Mouse (Mus musculus): Measurements from ENCODE around the gene Bpifc. TPM values are rescaled to one million over a fixed set of nuclear protein-coding genes. Genes with fewer than 3 reads are reported as not detected.

Bpifc gene
- polyA plus RNA-seq, 1 experiment: not detected

GRCm38 (mm10) chr10:86026354-86026753, 14.7 kb upstream of the Bpifc start:
- H3K36me3 ChIP-seq (ENCODE audit: control insufficient read depth, insufficient read depth): no peaks in the 10 kb centered on the region
- H3K4me3 ChIP-seq: no peak overlapping the region
- H3K27me3 ChIP-seq (ENCODE audit: control insufficient read depth, insufficient read depth, insufficient read length): no peaks in the 10 kb centered on the region
- H3K4me2 ChIP-seq (ENCODE audit: low read depth): no peak overlapping the region
- no peak for TF ChIP-seq REST (IDR thresholded peaks at IDR 0.05; ENCODE audit: insufficient read depth, insufficient read length)
- no peak for TF ChIP-seq POLR2A (IDR thresholded peaks at IDR 0.05; ENCODE audit: insufficient read length, low read depth)
- H3K79me2 ChIP-seq (ENCODE audit: control insufficient read depth, insufficient read depth): peaks cover 6% of the 10 kb centered on the region
- no peak overlapping the region for H3ac ChIP-seq (ENCODE audit: control insufficient read depth, insufficient read length)

GRCm38 (mm10) chr10:86025906-86026305, 14.2 kb upstream of the Bpifc start:
- Histone ChIP-seq H3K27me3 (ENCODE audit: control insufficient read depth, insufficient read depth, insufficient read length) (no peaks in the 10 kb centered on the region), H3ac (ENCODE audit: control insufficient read depth, insufficient read length) (no peak overlapping the region), H3K79me2 (ENCODE audit: control insufficient read depth, insufficient read depth) (peaks cover 6% of the 10 kb centered on the region), H3K4me3 (no peak overlapping the region), H3K36me3 (ENCODE audit: control insufficient read depth, insufficient read depth) (no peaks in the 10 kb centered on the region), H3K4me2 (ENCODE audit: low read depth) (no peak overlapping the region)
- TF ChIP-seq MYOD1 (IDR thresholded peaks at IDR 0.05; ENCODE audit: control insufficient read depth in 1 of 3, insufficient read length in 2 of 3, low read depth in 2 of 3) (no peak), REST (IDR thresholded peaks at IDR 0.05; ENCODE audit: insufficient read depth, insufficient read length) (no peak), E2F4 (IDR thresholded peaks at IDR 0.05; ENCODE audit: insufficient read depth) (no peak), MYOG (IDR thresholded peaks at IDR 0.05; ENCODE audit: control insufficient read depth in 1 of 3, insufficient read depth in 1 of 3, insufficient read length in 2 of 3, low read depth in 2 of 3) (no peak), CEBPB (IDR thresholded peaks at IDR 0.05; ENCODE audit: insufficient read depth, poor library complexity, severe bottlenecking) (no peak), POLR2AphosphoS2 (IDR thresholded peaks at IDR 0.05; ENCODE audit: insufficient read length, low read depth) (no peak), MAX (IDR thresholded peaks at IDR 0.05; ENCODE audit: low read depth) (no peak), USF1 (IDR thresholded peaks at IDR 0.05; ENCODE audit: low read depth) (no peak), SRF (IDR thresholded peaks at IDR 0.05; ENCODE audit: control insufficient read depth, insufficient read length, low read depth) (no peak), TCF3 (IDR thresholded peaks at IDR 0.05; ENCODE audit: insufficient read length, low read depth) (no peak)

- Histone ChIP-seq H3K27me3 (ENCODE audit: control insufficient read depth, insufficient read depth, insufficient read length) (no peaks in the 10 kb centered on the region), H3K4me2 (ENCODE audit: low read depth) (no peak overlapping the region), H3K4me3 (peak overlapping the region; percentile 31), H3K36me3 (ENCODE audit: control insufficient read depth, insufficient read depth) (no peaks in the 10 kb centered on the region), H3K79me2 (ENCODE audit: control insufficient read depth, insufficient read depth) (peaks cover 6% of the 10 kb centered on the region), H3ac (ENCODE audit: control insufficient read depth, insufficient read length) (no peak overlapping the region)
- TF ChIP-seq E2F4 (IDR thresholded peaks at IDR 0.05; ENCODE audit: insufficient read depth) (no peak), REST (IDR thresholded peaks at IDR 0.05; ENCODE audit: insufficient read depth, insufficient read length) (no peak), TCF12 (IDR thresholded peaks at IDR 0.05; ENCODE audit: insufficient read depth, poor library complexity, severe bottlenecking) (no peak), CEBPB (IDR thresholded peaks at IDR 0.05; ENCODE audit: insufficient read depth, poor library complexity, severe bottlenecking) (no peak), MYOD1 (IDR thresholded peaks at IDR 0.05; ENCODE audit: control insufficient read depth in 1 of 3, insufficient read length in 2 of 3, low read depth in 2 of 3) (no peak), USF1 (IDR thresholded peaks at IDR 0.05; ENCODE audit: low read depth) (no peak), TCF3 (IDR thresholded peaks at IDR 0.05; ENCODE audit: insufficient read length, low read depth) (no peak), MAX (IDR thresholded peaks at IDR 0.05; ENCODE audit: low read depth) (no peak), POLR2A (IDR thresholded peaks at IDR 0.05; ENCODE audit: insufficient read length, low read depth) (no peak), MYOG (IDR thresholded peaks at IDR 0.05; ENCODE audit: control insufficient read depth in 1 of 3, insufficient read depth in 1 of 3, insufficient read length in 2 of 3, low read depth in 2 of 3) (no peak), SRF (IDR thresholded peaks at IDR 0.05; ENCODE audit: control insufficient read depth, insufficient read length, low read depth) (no peak), POLR2AphosphoS2 (IDR thresholded peaks at IDR 0.05; ENCODE audit: insufficient read length, low read depth) (no peak)
Measured at GRCm38 (mm10) chr10:86023149-86023548, 11.5 kb upstream of the Bpifc start.

- Histone ChIP-seq H3K27me3 (ENCODE audit: control insufficient read depth, insufficient read depth, insufficient read length) (peaks cover 5% of the 10 kb centered on the region), H3K4me2 (ENCODE audit: low read depth) (peak overlapping the region; percentile 73), H3K4me3 (peak overlapping the region; percentile 31), H3ac (ENCODE audit: control insufficient read depth, insufficient read length) (peak overlapping the region; percentile 10), H3K79me2 (ENCODE audit: control insufficient read depth, insufficient read depth) (peaks cover 6% of the 10 kb centered on the region), H3K36me3 (ENCODE audit: control insufficient read depth, insufficient read depth) (no peaks in the 10 kb centered on the region)
- no peak for TF ChIP-seq CEBPB (IDR thresholded peaks at IDR 0.05; ENCODE audit: insufficient read depth, poor library complexity, severe bottlenecking)
- TF ChIP-seq SRF (IDR thresholded peaks at IDR 0.05; ENCODE audit: control insufficient read depth, insufficient read length, low read depth): no peak
- no peak for TF ChIP-seq POLR2A (IDR thresholded peaks at IDR 0.05; ENCODE audit: insufficient read length, low read depth)
- no peak for TF ChIP-seq TCF12 (IDR thresholded peaks at IDR 0.05; ENCODE audit: insufficient read depth, poor library complexity, severe bottlenecking)
- TF ChIP-seq USF1 (IDR thresholded peaks at IDR 0.05; ENCODE audit: low read depth): no peak
- no peak for TF ChIP-seq MYOG (IDR thresholded peaks at IDR 0.05; ENCODE audit: control insufficient read depth in 1 of 3, insufficient read depth in 1 of 3, insufficient read length in 2 of 3, low read depth in 2 of 3)
- TF ChIP-seq REST (IDR thresholded peaks at IDR 0.05; ENCODE audit: insufficient read depth, insufficient read length): no peak
- TF ChIP-seq MAX (IDR thresholded peaks at IDR 0.05; ENCODE audit: low read depth): no peak
Measured at GRCm38 (mm10) chr10:86022474-86022816, 10.8 kb upstream of the Bpifc start.

- H3K4me2 ChIP-seq (ENCODE audit: low read depth): peak within 1 kb of the TSS; percentile 73
- peaks cover 7% of the 10 kb centered on the region for H3K27me3 ChIP-seq (ENCODE audit: control insufficient read depth, insufficient read depth, insufficient read length)
- peak within 1 kb of the TSS; percentile 31 for H3K4me3 ChIP-seq
- TF ChIP-seq POLR2AphosphoS2 (IDR thresholded peaks at IDR 0.05; ENCODE audit: insufficient read length, low read depth): no peak
- peak; percentile 27 for TF ChIP-seq SRF (IDR thresholded peaks at IDR 0.05; ENCODE audit: control insufficient read depth, insufficient read length, low read depth)
- no peak for TF ChIP-seq MAX (IDR thresholded peaks at IDR 0.05; ENCODE audit: low read depth)
- TF ChIP-seq TCF12 (IDR thresholded peaks at IDR 0.05; ENCODE audit: insufficient read depth, poor library complexity, severe bottlenecking): no peak
- TF ChIP-seq E2F4 (IDR thresholded peaks at IDR 0.05; ENCODE audit: insufficient read depth): no peak
- TF ChIP-seq TCF3 (IDR thresholded peaks at IDR 0.05; ENCODE audit: insufficient read length, low read depth): no peak
- TF ChIP-seq USF1 (IDR thresholded peaks at IDR 0.05; ENCODE audit: low read depth): peak; percentile 79
- no peak for TF ChIP-seq CEBPB (IDR thresholded peaks at IDR 0.05; ENCODE audit: insufficient read depth, poor library complexity, severe bottlenecking)
- TF ChIP-seq REST (IDR thresholded peaks at IDR 0.05; ENCODE audit: insufficient read depth, insufficient read length): no peak
- peak; percentile 40 for TF ChIP-seq POLR2A (IDR thresholded peaks at IDR 0.05; ENCODE audit: insufficient read length, low read depth)
- TF ChIP-seq MYOD1 (IDR thresholded peaks at IDR 0.05; ENCODE audit: control insufficient read depth in 1 of 3, insufficient read length in 2 of 3, low read depth in 2 of 3): peak in 1 of 3 experiments; percentile 38
- TF ChIP-seq MYOG (IDR thresholded peaks at IDR 0.05; ENCODE audit: control insufficient read depth in 1 of 3, insufficient read depth in 1 of 3, insufficient read length in 2 of 3, low read depth in 2 of 3): peak in 1 of 3 experiments; percentile 29
- no peaks in the 10 kb centered on the region for H3K36me3 ChIP-seq (ENCODE audit: control insufficient read depth, insufficient read depth)
- H3ac ChIP-seq (ENCODE audit: control insufficient read depth, insufficient read length): peak within 1 kb of the TSS; percentile 10
- peaks cover 6% of the 10 kb centered on the region for H3K79me2 ChIP-seq (ENCODE audit: control insufficient read depth, insufficient read depth)
Measured at GRCm38 (mm10) chr10:86021749-86022473, 10.2 kb upstream of the Bpifc start, which contains the start of gene Fbxo7. Gene Fbxo7, plus strand, starts transcription at chr10:86021972.
